Mouse (Mus musculus): ENCODE measurements around the gene Siglece.

Gene Siglece

DNA sequence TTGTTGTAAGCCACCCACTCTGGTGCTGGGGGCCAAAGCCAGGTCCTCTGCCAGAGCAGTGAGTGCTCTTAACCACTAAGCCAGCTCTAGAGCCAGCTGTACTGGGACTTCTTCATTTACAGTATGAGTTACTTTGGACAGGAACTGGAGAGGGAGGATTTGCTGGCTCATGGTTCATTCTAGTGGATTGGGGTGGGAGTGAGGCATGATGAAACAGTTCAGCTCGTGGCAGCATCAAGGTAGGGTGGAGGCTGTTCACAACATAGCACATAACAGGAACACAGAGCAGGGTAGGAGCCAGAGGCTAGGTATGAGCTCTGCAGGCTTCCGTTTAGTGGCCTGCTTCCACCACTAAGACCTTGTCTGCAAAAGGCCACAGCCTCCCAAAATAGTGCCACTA is 23.8 kb downstream of the Siglece start:
- in situ Hi-C loops (cut with MboI; ENCODE audit: unreplicated experiment in 2 of 2), result loop anchor here in 1 of 2 experiments (5.0 kb wide), 1 partner anchor 51 kb away; no protein-coding TSS in a partner anchor

DNA sequence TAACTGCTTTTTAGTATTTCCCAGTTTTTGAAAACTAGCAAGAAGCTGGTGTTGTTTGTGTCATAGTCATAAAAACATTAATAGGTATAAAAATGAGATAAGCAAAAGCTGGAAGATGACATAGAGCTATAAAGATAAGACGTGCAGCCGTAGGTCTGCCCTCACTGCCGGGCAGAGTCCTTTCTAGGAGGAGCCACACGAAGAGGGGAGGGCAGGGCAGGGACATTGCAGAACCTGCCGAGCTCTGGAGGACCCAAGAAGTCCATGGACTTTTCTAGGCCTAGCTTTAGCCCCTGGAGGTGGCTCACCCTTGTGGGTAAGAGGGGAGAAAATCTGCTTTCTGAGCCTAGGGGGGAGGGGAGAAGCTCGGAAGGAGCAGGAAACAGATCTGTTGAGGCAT is 25.5 kb downstream of the Siglece start, which contains the start of gene Ceacam18:
TSS of gene Ceacam18 (plus strand) at position 208 of the 400 bp plus-strand sequence.
- in situ Hi-C loops (cut with MboI; ENCODE audit: unreplicated experiment in 2 of 2), result no loop called here

DNA sequence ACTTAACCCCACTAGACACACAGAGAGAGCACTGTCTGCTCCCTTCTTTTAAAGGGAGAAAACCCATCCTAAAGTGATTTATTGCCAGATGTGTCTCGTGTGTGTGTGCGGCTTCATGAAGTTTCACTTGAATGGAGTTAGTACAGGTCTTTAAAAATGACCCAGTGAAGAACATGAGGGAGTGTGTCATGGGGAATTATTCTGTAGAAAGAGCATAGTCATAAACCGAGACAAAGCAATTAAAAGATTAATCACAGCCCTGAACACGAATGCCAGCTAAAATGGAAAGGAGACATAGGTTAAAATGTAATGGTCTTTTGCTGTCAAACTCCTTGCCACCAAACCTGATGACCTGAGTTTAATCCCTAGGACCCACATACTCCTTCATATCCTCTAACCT is 26.0 kb downstream of the Siglece start:
- in situ Hi-C loops (cut with MboI; ENCODE audit: unreplicated experiment in 2 of 2), result no loop called here

DNA sequence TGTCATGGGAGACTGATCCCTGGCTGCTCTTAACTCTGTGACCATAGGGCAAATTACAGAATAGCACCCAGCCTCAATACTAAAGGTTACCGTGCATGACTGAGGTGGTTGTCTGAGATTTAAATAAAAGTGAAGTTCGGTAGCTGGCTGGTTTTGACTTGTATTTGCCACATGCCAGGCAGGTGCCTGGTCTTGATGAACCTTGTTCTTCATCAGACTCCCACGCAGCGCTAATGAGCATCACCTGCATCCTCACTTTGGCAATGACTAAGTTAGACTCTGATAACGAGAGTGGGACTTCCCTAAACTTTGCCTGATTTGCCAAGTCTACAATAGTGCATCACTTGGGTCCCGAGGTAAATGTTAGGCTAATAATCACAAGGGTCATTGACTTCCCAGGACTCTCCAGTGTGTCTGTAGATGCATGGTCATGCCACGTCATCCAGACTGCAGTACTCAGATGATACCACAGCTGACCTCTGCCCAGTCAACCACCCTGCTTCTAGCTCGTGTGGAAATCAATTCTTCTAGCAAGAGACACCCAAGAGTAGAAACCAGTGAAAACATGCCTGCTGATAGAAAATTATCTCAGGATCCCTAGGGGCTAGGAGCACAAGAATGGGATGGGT is 34.1 kb downstream of the Siglece start:
- in situ Hi-C loops (cut with MboI; ENCODE audit: unreplicated experiment in 2 of 2), result no loop called here

DNA sequence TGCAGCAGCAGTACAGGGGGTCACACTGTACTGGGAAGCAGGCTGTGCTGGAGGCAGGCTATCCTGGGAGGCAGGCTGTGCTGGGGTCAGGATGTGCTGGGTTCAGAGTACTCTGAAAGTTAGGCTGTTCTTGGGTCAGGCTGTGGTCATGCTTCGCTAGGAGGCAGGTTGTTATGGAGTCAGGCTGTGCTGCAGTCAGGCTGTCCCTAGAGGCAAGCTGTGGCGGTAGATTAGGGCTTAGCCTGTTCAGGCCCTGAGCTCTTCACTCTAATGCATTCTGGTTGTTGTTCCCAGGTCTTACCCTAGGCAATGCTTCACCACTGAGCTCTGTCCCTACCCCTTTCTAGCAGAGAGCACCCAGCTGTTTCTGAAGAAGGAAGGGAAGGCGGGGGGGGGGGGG is 34.9 kb downstream of the Siglece start:
- in situ Hi-C loops (cut with MboI; ENCODE audit: unreplicated experiment in 2 of 2), result no loop called here

DNA sequence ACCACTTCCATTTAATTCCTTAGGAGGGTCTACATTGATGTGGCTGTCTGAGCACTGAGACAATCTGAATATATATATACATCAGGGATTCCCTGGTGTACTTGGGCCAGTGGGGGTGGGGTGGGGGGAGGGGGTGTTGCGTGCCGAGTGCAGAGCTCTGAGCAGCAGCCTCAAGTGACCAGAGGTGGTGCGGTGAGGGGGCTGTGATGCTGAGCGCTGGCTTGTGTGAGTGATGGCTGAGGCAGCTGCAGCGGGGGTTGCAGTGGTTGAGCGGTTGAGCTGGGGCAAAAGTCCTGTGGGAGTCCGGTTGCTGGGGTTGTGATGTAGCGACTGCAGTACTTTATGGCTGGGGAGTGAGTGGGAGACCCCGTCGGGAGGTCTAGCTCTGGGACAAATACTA is 36.1 kb downstream of the Siglece start:
- in situ Hi-C loops (cut with MboI; ENCODE audit: unreplicated experiment in 2 of 2), result no loop called here

DNA sequence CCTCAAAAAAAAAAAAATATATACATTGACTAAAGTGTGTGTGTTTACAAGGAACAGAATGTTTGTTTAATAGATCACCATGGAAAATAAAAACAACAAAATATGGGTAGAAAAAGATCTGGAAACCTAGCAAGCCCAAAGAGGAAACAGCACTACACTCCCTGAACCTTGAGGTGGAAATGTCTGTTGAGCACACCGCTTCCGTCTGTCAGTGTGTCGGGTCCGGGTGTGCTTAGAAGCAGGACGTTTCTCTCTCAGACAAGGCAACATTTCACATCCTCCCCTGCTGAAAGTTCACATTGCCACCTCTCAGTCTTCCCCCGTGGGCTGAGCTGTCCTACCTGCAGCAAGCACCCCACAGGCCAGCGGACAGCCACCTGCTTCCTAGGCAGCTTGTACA is 37.0 kb downstream of the Siglece start:
- in situ Hi-C loops (cut with MboI; ENCODE audit: unreplicated experiment in 2 of 2), result no loop called here

DNA sequence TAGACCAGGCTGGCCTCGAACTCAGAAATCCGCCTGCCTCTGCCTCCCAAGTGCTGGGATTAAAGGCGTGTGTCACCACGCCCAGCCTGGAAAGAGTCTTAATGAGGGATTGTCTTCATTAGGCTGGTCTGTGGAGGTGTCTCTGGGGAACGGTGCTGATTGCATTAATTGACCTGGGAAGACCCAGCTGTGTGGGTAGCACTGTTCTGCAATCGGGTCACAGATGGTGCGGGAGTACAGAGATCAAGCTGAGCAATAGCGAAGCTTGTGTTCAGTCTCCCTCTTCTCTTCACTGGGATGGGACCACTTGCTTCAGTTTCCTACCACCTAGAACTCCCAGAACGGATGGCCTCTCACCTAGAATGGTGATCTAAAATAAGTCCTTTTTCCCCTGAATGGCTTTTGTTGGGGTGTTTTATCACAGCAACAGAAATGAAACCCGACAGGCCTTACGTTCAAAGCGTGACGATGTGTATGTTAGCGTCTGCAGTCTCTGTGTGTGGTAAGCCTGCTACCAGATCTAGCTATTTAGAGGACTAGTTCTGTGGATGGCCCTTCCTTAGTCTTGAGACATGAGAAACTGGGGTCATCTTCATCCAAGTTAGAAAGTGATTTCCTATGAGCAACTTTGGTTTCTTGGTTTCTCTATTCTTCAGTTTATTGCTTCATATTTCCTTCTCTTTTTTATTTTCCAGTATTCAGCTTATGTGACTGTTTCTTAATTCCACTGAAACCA is 46.0 kb downstream of the Siglece start:
- in situ Hi-C loops (cut with MboI; ENCODE audit: unreplicated experiment in 2 of 2), result no loop called here

DNA sequence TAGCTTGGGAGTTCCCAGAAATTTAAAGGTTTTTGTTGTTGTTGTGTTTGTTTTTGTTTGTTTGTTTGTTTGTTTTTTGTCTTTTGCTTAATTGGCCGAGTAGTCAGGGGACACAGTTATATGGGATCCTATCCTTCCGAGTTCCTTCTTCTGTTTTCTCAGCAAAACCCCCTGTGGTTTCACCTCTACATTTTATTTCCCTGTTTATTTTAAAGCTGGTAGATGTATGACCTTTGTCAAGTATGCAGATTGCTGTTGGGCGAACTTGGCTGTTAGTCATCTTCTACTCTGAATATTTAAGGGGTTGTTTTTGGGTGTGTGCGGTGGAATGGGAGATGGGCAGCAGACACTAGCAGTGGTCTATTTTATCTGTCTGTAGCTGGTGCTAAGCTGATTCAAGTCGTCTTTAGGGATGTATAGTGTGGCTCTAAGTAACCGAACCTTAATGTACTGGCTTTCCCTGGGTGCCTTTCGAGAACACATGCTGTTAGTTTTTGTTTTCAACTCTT is 51.6 kb downstream of the Siglece start:
- in situ Hi-C loops (cut with MboI; ENCODE audit: unreplicated experiment in 2 of 2), result no loop called here

DNA sequence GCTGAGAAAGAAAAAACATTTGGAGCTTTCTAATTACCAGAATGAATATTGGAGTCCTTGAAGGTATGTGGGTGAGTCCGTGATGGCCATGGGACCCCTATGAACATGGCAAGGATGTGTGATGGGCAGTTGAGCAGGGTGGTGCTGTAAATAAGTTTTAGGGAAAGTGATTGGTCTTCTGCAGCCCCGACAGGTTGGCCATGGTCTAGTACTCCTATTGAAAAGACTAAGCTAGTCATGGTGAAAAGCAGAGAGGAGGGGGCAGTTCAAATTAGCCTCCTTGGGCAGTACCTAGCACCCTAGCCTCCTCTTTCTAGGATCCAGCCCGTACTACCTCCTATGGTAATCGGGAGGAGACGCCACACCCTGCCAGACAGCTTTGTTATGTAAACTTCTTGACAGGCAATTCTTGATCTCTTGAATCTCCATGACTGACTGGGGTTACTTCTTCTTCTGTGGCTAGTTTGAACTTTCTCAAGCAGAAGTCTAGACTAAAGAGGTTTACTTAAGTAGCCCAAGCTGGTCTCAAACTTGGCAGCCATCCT is 52.1 kb downstream of the Siglece start:
- in situ Hi-C loops (cut with MboI; ENCODE audit: unreplicated experiment in 2 of 2), result no loop called here

DNA sequence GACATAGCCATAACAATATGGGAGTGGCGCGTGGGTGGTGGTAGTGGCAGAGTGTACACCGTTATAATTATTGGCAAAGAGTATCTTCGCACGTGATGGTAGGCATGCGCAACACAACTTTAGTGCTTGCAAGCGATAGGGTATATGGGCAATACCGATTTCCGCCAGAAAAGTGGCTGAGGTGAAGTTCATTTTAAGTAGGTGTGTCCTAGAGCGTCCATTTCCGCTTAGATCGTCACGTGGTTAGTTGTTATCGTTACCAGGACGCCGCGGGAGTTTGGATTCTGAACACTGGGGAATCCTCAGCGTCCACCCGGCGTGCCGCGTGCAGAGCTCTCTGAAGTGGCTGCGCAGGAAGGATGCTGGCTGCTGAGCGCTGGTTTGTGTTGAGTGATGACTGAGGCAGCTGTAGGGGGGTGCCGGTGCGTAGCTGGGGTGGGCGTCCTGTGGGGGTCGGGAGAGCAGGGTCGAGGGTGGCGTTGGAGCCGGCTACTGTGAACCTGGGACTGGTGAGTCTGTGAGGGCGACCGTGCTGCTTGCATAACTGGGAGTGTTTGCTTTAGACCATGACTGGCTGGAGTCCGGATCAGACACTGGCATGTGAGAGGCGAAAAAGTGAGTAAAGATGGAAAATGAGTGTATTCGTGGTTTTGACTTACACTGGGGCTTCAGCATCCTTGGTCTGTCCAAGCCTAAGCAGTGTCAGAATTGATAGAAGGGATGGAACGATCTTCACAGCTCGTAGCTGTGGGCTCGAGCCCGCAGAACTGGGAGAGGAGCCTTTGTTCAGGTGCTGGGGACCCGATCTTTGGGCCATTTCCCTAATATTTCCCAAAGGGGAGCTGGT is 52.8 kb downstream of the Siglece start, which contains the start of gene Zfp819:
TSS of gene Zfp819 (plus strand) at position 274 of the 847 bp plus-strand sequence.
- in situ Hi-C loops (cut with MboI; ENCODE audit: unreplicated experiment in 2 of 2), result no loop called here

DNA sequence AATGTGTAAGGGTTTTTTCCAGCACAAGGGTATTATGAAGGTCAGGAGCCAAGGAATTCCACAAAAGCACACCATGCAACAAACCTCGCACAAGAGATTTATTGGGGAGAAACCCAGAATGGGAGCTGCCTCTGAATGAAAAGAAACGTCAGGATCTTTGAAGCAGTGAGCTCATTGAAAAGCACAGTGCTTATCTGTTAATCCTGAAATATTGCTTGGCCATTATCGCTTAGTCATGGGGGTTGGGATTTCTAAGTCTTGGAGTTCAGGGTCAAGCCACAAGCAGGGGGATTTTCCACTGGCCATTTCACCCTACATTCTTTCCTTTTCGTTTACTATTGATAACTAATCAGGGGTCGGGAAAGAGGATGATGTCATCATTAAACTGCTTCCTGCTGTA is 58.1 kb downstream of the Siglece start:
- in situ Hi-C loops (cut with MboI; ENCODE audit: unreplicated experiment in 2 of 2), result no loop called here
